Mouse (Mus musculus) lung, adult 2 months (tissue): ENCODE data around the gene Doc2g. TPM values are rescaled to one million over a fixed set of nuclear protein-coding genes. Genes with fewer than 3 reads are reported as not detected.

ENCODE experiments used
- DNase-seq: peaks from one replicate; pipeline ENCODE4 v3.0.0; 2022
- H3K4me1 ChIP-seq: fragments of 200-500 bp; 2 replicates; pipeline ENCODE4 v1.6.1; 2011; ENCODE audit warnings: low read length; ENCODE audit not compliant: control insufficient read depth, insufficient read depth
- H3K4me3 ChIP-seq: fragments of 200-500 bp; replicated peaks from 2 replicates; pipeline ENCODE3; 2011; ENCODE audit warnings: low read depth, mild to moderate bottlenecking, control low read depth, low read length; ENCODE audit errors: extremely low read depth
- CTCF ChIP-seq: fragments of 200-500 bp; IDR thresholded peaks from 2 replicates; pipeline ENCODE4 v1.5.1; 2011; ENCODE audit warnings: mild to moderate bottlenecking, low read length, control low read depth; ENCODE audit not compliant: insufficient read depth
- POLR2A ChIP-seq: fragments of 200-500 bp; IDR thresholded peaks from 2 replicates; pipeline ENCODE4 v1.6.1; 2011; ENCODE audit warnings: low read depth, mild to moderate bottlenecking, control low read depth, low read length, borderline replicate concordance; ENCODE audit errors: extremely low read depth
- WGBS: fragments of 180-500 bp; shearing (Covaris S2); methylation state at CpG from one replicate; pipeline ENCODE4 v1.1.7; 2018; 5-methylcytosine and 5-hydroxymethylcytosine counted together
- polyA plus RNA-seq: library from polyadenylated mRNA; depleted of rRNA; stranded (reverse); fragments of >200 nt; gene quantifications from 2 replicates; pipeline ENCODE4 v1.2.3, GENCODE M21; 2012; rRNA removed

Doc2g gene
- polyA plus RNA-seq, 1 experiment, result 12.6 TPM

DNA sequence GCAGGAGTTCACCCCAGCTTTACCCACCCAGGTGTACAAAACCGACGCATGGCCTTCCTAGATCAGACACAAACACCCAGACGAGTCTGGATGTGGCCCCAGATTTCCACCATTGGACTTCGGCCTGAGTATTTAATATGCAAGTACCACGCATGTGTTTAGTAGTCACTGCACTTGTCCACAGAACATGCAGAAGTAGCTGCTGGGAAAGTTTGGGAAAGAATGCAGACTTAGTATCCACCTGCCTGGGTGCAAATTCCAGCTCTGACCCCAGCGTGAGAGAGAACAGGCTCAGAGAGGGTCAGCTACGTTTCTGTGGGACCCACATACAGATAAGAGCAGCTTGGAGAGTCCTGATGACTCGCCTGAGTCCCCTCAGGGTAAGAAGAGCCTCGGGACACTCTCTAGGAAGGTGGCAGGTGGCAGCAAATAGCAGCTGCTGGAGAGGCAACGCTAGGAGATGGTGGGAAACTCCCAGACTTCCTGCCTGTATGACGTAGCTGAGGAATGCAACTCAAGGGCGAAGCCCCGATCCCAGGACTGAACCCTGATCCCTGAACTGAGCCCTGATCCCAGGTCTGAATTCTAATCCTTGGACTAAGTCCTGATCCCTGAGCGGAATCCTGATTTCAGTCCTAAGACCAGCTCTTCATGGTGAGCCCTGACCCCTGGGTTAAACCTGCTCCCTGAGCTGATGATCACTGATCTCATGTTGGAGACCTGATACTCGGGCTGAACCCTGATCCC, 53.0 kb downstream of the Doc2g start:
- no peak for TF ChIP-seq CTCF
- no peak for TF ChIP-seq POLR2A
- Histone ChIP-seq H3K4me1 (peaks cover 4% of the 10 kb centered on the region; the same call in 1 of the 2 replicates), H3K4me3 (no peak overlapping the region)
- no peak for DNase-seq
- whole genome bisulfite sequencing, result 54% methylated on average over 15 of the region's 15 CpGs

Other genes with a start within 250 kb of the Doc2g start
- 19.6 and 23.7 TPM in 2 replicates for gene Kmt5b, start 235.9 kb upstream of the Doc2g start, polyA plus RNA-seq
- gene Chka, start 151.5 kb upstream of the Doc2g start, polyA plus RNA-seq, result 75.9 and 81.6 TPM in 2 replicates
- gene Tcirg1, start 96.2 kb upstream of the Doc2g start, polyA plus RNA-seq, result 157 and 164 TPM in 2 replicates
- gene Ndufs8, start 90.5 kb upstream of the Doc2g start, polyA plus RNA-seq, result 157 and 189 TPM in 2 replicates
- 71.9 and 85.0 TPM in 2 replicates for gene Aldh3b1, start 73.5 kb upstream of the Doc2g start, polyA plus RNA-seq
- 169 and 180 TPM in 2 replicates for gene Unc93b1, start 68.1 kb upstream of the Doc2g start, polyA plus RNA-seq
- 0.08 and 0.21 TPM in 2 replicates for gene Aldh3b3, start 44.7 kb upstream of the Doc2g start, polyA plus RNA-seq
- 2.0 and 21.7 TPM in 2 replicates for gene Aldh3b2, start 31.0 kb upstream of the Doc2g start, polyA plus RNA-seq
- 27.7 and 29.8 TPM in 2 replicates for gene Acy3, start 16.7 kb upstream of the Doc2g start, polyA plus RNA-seq
- 0.06 TPM in 1 of 2 replicates, not detected in the other for gene Tbx10, start 10.6 kb upstream of the Doc2g start, polyA plus RNA-seq
- gene Nudt8, start 2.7 kb upstream of the Doc2g start, polyA plus RNA-seq, result 7.6 and 13.3 TPM in 2 replicates
- gene Gm49405, start 2.7 kb upstream of the Doc2g start, polyA plus RNA-seq, result 1.7 and 1.8 TPM in 2 replicates
- 99.4 and 127 TPM in 2 replicates for gene Ndufv1, start 9.5 kb downstream of the Doc2g start, polyA plus RNA-seq
- 480 and 656 TPM in 2 replicates for gene Gstp1, start 34.7 kb downstream of the Doc2g start, polyA plus RNA-seq
- 47.4 and 87.8 TPM in 2 replicates for gene Gstp2, start 42.7 kb downstream of the Doc2g start, polyA plus RNA-seq
- 14.4 and 15.9 TPM in 2 replicates for gene Gstp3, start 56.3 kb downstream of the Doc2g start, polyA plus RNA-seq
- gene Cabp2, start 78.3 kb downstream of the Doc2g start, polyA plus RNA-seq, result 0.86 and 0.91 TPM in 2 replicates
- 200 and 245 TPM in 2 replicates for gene Cdk2ap2, start 93.9 kb downstream of the Doc2g start, polyA plus RNA-seq
- 152 and 163 TPM in 2 replicates for gene Pitpnm1, start 96.7 kb downstream of the Doc2g start, polyA plus RNA-seq
- gene Aip, start 122.5 kb downstream of the Doc2g start, polyA plus RNA-seq, result 108 and 123 TPM in 2 replicates
- 0.05 and 0.08 TPM in 2 replicates for gene Gpr152, start 136.5 kb downstream of the Doc2g start, polyA plus RNA-seq
- gene Cabp4, start 140.7 kb downstream of the Doc2g start, polyA plus RNA-seq, result 0.08 TPM in 1 of 2 replicates, not detected in the other
- 260 and 262 TPM in 2 replicates for gene Coro1b, start 145.3 kb downstream of the Doc2g start, polyA plus RNA-seq
- gene Ptprcap, start 150.3 kb downstream of the Doc2g start, polyA plus RNA-seq, result 55.0 and 75.4 TPM in 2 replicates
- 35.2 and 51.2 TPM in 2 replicates for gene Rps6kb2, start 160.0 kb downstream of the Doc2g start, polyA plus RNA-seq
- 7.9 and 14.4 TPM in 2 replicates for gene Carns1, start 172.2 kb downstream of the Doc2g start, polyA plus RNA-seq
- gene Tbc1d10c, start 188.0 kb downstream of the Doc2g start, polyA plus RNA-seq, result 23.6 and 24.2 TPM in 2 replicates
- gene Ppp1ca, start 188.8 kb downstream of the Doc2g start, polyA plus RNA-seq, result 373 and 384 TPM in 2 replicates
- 32.3 and 36.9 TPM in 2 replicates for gene Rad9a, start 198.3 kb downstream of the Doc2g start, polyA plus RNA-seq
- gene Clcf1, start 210.9 kb downstream of the Doc2g start, polyA plus RNA-seq, result 34.0 and 42.0 TPM in 2 replicates
- not detected in 2 replicates for gene AC109138.7, start 211.0 kb downstream of the Doc2g start, polyA plus RNA-seq
- gene Pold4, start 228.6 kb downstream of the Doc2g start, polyA plus RNA-seq, result 110 and 112 TPM in 2 replicates